In the genomic region with DNA sequence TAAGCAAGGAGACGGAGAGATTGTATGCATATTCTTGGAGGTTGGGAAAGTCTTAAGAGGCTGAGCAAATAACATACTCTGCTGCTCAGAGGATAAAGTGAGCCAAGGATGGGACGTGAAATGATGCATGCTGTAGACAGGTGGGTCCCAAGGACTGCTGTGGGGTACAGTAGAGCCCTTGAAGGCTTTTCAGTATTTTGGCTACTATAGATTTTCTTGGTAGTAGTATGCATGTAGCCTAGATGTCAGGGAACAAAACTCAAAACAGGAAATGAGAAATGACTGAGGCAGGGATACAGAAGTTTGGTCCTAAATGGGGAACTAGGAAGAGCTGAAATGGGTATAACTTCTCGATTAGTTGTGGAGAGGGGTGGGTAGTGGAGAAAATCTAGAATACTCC, we compare ENCODE assay signal across 8 mouse cellular contexts. TPM values are rescaled to one million over a fixed set of nuclear protein-coding genes. Genes with fewer than 3 reads are reported as not detected.
DNase-seq lines count a peak whose midpoint lies in the region; ATAC-seq lines count a peak whose summit lies in the region.

No protein-coding gene starts in this region.

- peak overlapping the region; percentile 57 for H3K4me2 ChIP-seq in heart, embryonic 12.5 days
- H3K4me2 ChIP-seq in hindbrain, embryonic 13.5 days, result peak overlapping the region; percentile 76
- peak overlapping the region; percentile 71 for H3K4me2 ChIP-seq in midbrain, embryonic 12.5 days (replicated peaks)

- ATAC-seq in heart, embryonic 12.5 days (ENCODE audit: insufficient number of reproducible peaks, low FRiP score), result no peak
- ATAC-seq in hindbrain, embryonic 13.5 days (ENCODE audit: low FRiP score), result no peak
- ATAC-seq in midbrain, embryonic 12.5 days (ENCODE audit: low FRiP score, low read depth), result no peak

- no peak for DNase-seq in heart, adult 8-10 months (ENCODE audit: low spot score)
- DNase-seq in MEL-GATA-1-ER (ENCODE audit: extremely low read depth, low read depth), result peak; percentile 56
- no peak for DNase-seq in adrenal gland, adult 8-10 months
- no peak for DNase-seq in left cerebral cortex, postnatal 14 days (ENCODE audit: low spot score in 2 of 2)
- DNase-seq in cerebellum, adult 11 months, result no peak

- intact Hi-C loops in left cerebral cortex, postnatal 14 days (cut with DNase I), result no loop called here

- peak overlapping the region; percentile 85 for H3K4me3 ChIP-seq in heart, embryonic 12.5 days
- peak overlapping the region; percentile 85 for H3K4me3 ChIP-seq in hindbrain, embryonic 13.5 days
- peak overlapping the region; percentile 88 for H3K4me3 ChIP-seq in midbrain, embryonic 12.5 days

- H3K36me3 ChIP-seq in heart, embryonic 12.5 days, result 0 out of 2 replicates have a peak, but pooled peaks cover 4% of the 10 kb centered on the region
- H3K36me3 ChIP-seq in hindbrain, embryonic 13.5 days, result no peaks in the 10 kb centered on the region
- H3K36me3 ChIP-seq in midbrain, embryonic 12.5 days, result no peaks in the 10 kb centered on the region

- no peaks in the 10 kb centered on the region for H3K27me3 ChIP-seq in heart, embryonic 12.5 days (replicated peaks)
- H3K27me3 ChIP-seq in hindbrain, embryonic 13.5 days, result no peaks in the 10 kb centered on the region
- H3K27me3 ChIP-seq in midbrain, embryonic 12.5 days, result no peaks in the 10 kb centered on the region

- H3K4me1 ChIP-seq in heart, embryonic 12.5 days (replicated peaks), result peaks cover 28% of the 10 kb centered on the region
- peaks cover 24% of the 10 kb centered on the region for H3K4me1 ChIP-seq in hindbrain, embryonic 13.5 days (replicated peaks)
- peaks cover 21% of the 10 kb centered on the region for H3K4me1 ChIP-seq in midbrain, embryonic 12.5 days

- H3K9me3 ChIP-seq in heart, embryonic 12.5 days (replicated peaks), result no peaks in the 10 kb centered on the region
- no peaks in the 10 kb centered on the region for H3K9me3 ChIP-seq in hindbrain, embryonic 13.5 days
- H3K9me3 ChIP-seq in midbrain, embryonic 12.5 days, result no peaks in the 10 kb centered on the region

- no peak overlapping the region; the same call in 1 of the 2 replicates for H3K9ac ChIP-seq in heart, embryonic 12.5 days
- H3K9ac ChIP-seq in hindbrain, embryonic 13.5 days, result peak overlapping the region; percentile 88; the same call in 1 of the 2 replicates
- H3K9ac ChIP-seq in midbrain, embryonic 12.5 days (replicated peaks), result peak overlapping the region; percentile 86

- 54% methylated on average over 3 of the region's 3 CpGs for WGBS in heart, embryonic 12.5 days
- WGBS in hindbrain, embryonic 13.5 days, result 58% methylated on average over 3 of the region's 3 CpGs
- WGBS in midbrain, embryonic 12.5 days, result 49% methylated on average over 3 of the region's 3 CpGs

- H3K27ac ChIP-seq in heart, embryonic 12.5 days (ENCODE audit: poor library complexity, severe bottlenecking), result no peak overlapping the region
- no peak overlapping the region for H3K27ac ChIP-seq in hindbrain, embryonic 13.5 days
- no peak overlapping the region for H3K27ac ChIP-seq in midbrain, embryonic 12.5 days (replicated peaks)

RNA-seq across cellular contexts. Expression of a gene that starts 36.9 kb away (rescaled TPM):
- 46.2 and 48.5 TPM in 2 replicates for polyA plus RNA-seq in heart, embryonic 12.5 days (2016; fragmentation: Nextera tagmentation; extraction: Ambion mirVana)
- total RNA-seq in heart, adult 8-10 months (2022), result 100 to 1,000 TPM in 2 of 4 experiments, 10 to 100 TPM in 2; 93.4 to 113 (median 106) TPM
- 38.1 and 42.3 TPM in 2 replicates for polyA plus RNA-seq in hindbrain, embryonic 13.5 days (2015; fragmentation: Nextera tagmentation; extraction: Ambion mirVana)
- 47.8 and 52.2 TPM in 2 replicates for polyA plus RNA-seq in midbrain, embryonic 12.5 days (2016; fragmentation: Nextera tagmentation; extraction: Ambion mirVana)
- 100 to 1,000 TPM; 105 to 141 (median 129) TPM for total RNA-seq in adrenal gland, adult 8-10 months (2022)
- 10 to 100 TPM; 46.3 to 47.9 TPM for total RNA-seq in left cerebral cortex, postnatal 14 days (2021)
